In the genomic region with DNA sequence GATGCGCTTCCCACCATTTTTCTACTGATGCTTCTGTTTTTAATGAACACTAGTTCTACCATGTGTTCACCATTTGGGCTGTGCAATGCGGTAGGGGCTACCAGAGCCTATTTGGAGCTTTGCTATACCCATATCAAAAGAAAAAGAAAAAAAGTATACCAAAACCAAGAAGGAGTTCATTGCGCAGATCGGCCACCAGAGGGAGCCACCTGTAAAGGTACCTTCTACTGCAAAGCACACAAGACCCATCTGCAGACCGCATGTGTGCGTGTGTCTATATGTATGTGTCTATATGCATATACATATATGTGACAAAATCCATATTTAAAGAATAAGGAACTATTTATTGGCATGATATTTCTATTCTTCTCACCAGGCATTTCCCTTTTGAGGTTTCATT, we compare ENCODE assay signal across 7 mouse cellular contexts.
A peak's percentile ranks its signal among the peaks of the same experiment; 100 is the strongest.
DNase-seq lines count a peak whose midpoint lies in the region; ATAC-seq and TF ChIP-seq lines count a peak whose summit lies in the region.

No protein-coding gene starts in this region.

- H3K36me3 ChIP-seq in small intestine, adult 2 months (ENCODE audit: control insufficient read depth, insufficient read depth, low read length) = no peaks in the 10 kb centered on the region

- peak; percentile 19 to 51 for DNase-seq in CD8-positive naive resting alpha-beta T cell, adult 2 months (ENCODE audit: low read depth in 2 of 2, low spot score in 2 of 2)
- DNase-seq in Patski (ENCODE audit: low read depth, low spot score) = no peak
- peak; percentile 69 to 72 for DNase-seq in cerebellum, postnatal 36 days
- DNase-seq in gastrocnemius, postnatal 10 days = peak; percentile 62
- DNase-seq in layer of hippocampus, postnatal 10 days (ENCODE audit: low spot score in 2 of 2) = peak; percentile 66 to 76

- CTCF ChIA-PET in Patski (lab: Charles Lee) = interaction anchor here (0.8 to 1.9 kb wide), 2 partner anchors 14 to 80 kb away, joined by 4 to 5 read pairs; no protein-coding TSS in a partner anchor

- TF ChIP-seq CTCF in Patski (IDR thresholded peaks at IDR 0.05) = peak; percentile 89
- TF ChIP-seq CTCF in small intestine, adult 2 months (IDR thresholded peaks at IDR 0.05; ENCODE audit: extremely low read depth, insufficient read length, insufficient replicate concordance, low read depth, low read length) = peak; percentile 61; the same call in 1 of the 2 replicates

- POLR2A ChIA-PET in Patski (lab: Charles Lee) = no interaction called here

- ATAC-seq in Patski = no peak
- ATAC-seq in megakaryocyte-erythroid progenitor cell, adult 5-6 weeks (replicated peaks; ENCODE audit: low FRiP score, low TSS enrichment, poor library complexity, severe bottlenecking) = 0 out of 2 replicates have a peak, but pooled peaks have one; percentile 42

- peaks cover 6% of the 10 kb centered on the region for H3K27me3 ChIP-seq in Patski
- no peaks in the 10 kb centered on the region for H3K27me3 ChIP-seq in small intestine, adult 2 months (ENCODE audit: control insufficient read depth, insufficient read depth, low read length)

- in situ Hi-C loops in Patski (cut with MboI; ENCODE audit: low pct_unique_long_range_greater_than_20kb) = no loop called here

- WGBS in small intestine, adult 2 months = 27% methylated on average over 6 of the region's 6 CpGs

- peaks cover 5% of the 10 kb centered on the region for H3K4me1 ChIP-seq in small intestine, adult 2 months (ENCODE audit: control insufficient read depth, insufficient read depth, insufficient read length, low read length)

- H3K27ac ChIP-seq in small intestine, adult 2 months (ENCODE audit: insufficient read depth, low read depth, low read length) = no peak overlapping the region

- H3K4me3 ChIP-seq in small intestine, adult 2 months (ENCODE audit: low read depth, low read length) = no peak overlapping the region

- TF ChIP-seq POLR2A in small intestine, adult 2 months (IDR thresholded peaks at IDR 0.05; ENCODE audit: low read depth, low read length) = no peak
